Mouse (Mus musculus) liver, embryonic 14.5 days (tissue): ENCODE data around the gene Glg1. TPM values are rescaled to one million over a fixed set of nuclear protein-coding genes. Genes with fewer than 3 reads are reported as not detected.

Source experiments
- ATAC-seq: fragments of 200-750 bp; cut with Nextera tagmentation; 2 replicates; pipeline ENCODE4 v1.8.0; 2017; ENCODE audit warnings: moderate number of reproducible peaks, mild to moderate bottlenecking, moderate library complexity; ENCODE audit not compliant: insufficient read depth
- DNase-seq, 3 experiments: peaks; one replicate each; pipeline ENCODE4 v3.0.0-alpha.2; 2012 to 2013; ENCODE audit warnings: low read depth in 3 of 3, low spot score in 3 of 3
- H3K27ac ChIP-seq: fragments of 300-500 bp; sonication (generic); 2 replicates; pipeline ENCODE4 v1.5.1; 2014; ENCODE audit warnings: moderate library complexity, mild to moderate bottlenecking, control low read depth, inconsistent platforms
- H3K27me3 ChIP-seq: fragments of 300-500 bp; sonication (generic); 2 replicates; pipeline ENCODE4 v1.6.1; 2014; ENCODE audit warnings: mild to moderate bottlenecking, low read length, moderate library complexity; ENCODE audit not compliant: control insufficient read depth, insufficient read depth
- H3K36me3 ChIP-seq: fragments of 300-500 bp; sonication (generic); replicated peaks from 2 replicates; pipeline ENCODE4 v1.6.1; 2014; ENCODE audit warnings: low read depth; ENCODE audit not compliant: control insufficient read depth, insufficient read depth
- H3K4me1 ChIP-seq, 2 experiments: fragments of 200-500 bp in 1 of 2; fragments of 300-500 bp in 1 of 2; sonication (generic) in 1 of 2; replicated peaks; 2 replicates each; pipeline ENCODE4 v1.6.1; 2012 to 2014; ENCODE audit warnings: antibody characterized with exemption in 1 of 2, inconsistent platforms in 1 of 2, low read length in 1 of 2; ENCODE audit not compliant: control insufficient read depth in 2 of 2, insufficient read depth in 2 of 2
- H3K4me2 ChIP-seq: fragments of 300-500 bp; sonication (generic); 2 replicates; pipeline ENCODE4 v1.6.1; 2014; ENCODE audit warnings: low read depth, mild to moderate bottlenecking, control low read depth, moderate library complexity
- H3K4me3 ChIP-seq, 2 experiments: fragments of 200-500 bp in 1 of 2; fragments of 300-500 bp in 1 of 2; sonication (generic) in 1 of 2; 2 replicates each; pipeline ENCODE4 v1.5.1; 2012 to 2014; ENCODE audit warnings: low read depth in 2 of 2, low read length in 2 of 2, mild to moderate bottlenecking in 2 of 2, control low read depth in 1 of 2, inconsistent platforms in 1 of 2, moderate library complexity in 1 of 2; ENCODE audit not compliant: insufficient read depth in 1 of 2
- H3K9ac ChIP-seq: fragments of 300-500 bp; sonication (generic); replicated peaks from 2 replicates; pipeline ENCODE4 v1.6.1; 2014; ENCODE audit warnings: mild to moderate bottlenecking, control low read depth, moderate library complexity
- H3K9me3 ChIP-seq: fragments of 300-500 bp; sonication (generic); 2 replicates; pipeline ENCODE4 v1.6.1; 2016; ENCODE audit warnings: low read length, mixed read lengths; ENCODE audit not compliant: control insufficient read depth
- CTCF ChIP-seq: IDR thresholded peaks from 2 replicates; pipeline ENCODE4 v1.5.1; 2016; ENCODE audit warnings: antibody characterized with exemption, low read depth, control low read depth
- EP300 ChIP-seq: IDR thresholded peaks from 2 replicates; pipeline ENCODE4 v1.6.1; 2016; ENCODE audit warnings: antibody characterized with exemption, low read depth
- WGBS: fragments of 180-500 bp; shearing (Covaris S2); extraction: QIAGEN DNeasy Blood & Tissue Kit; methylation state at CpG from one replicate; pipeline ENCODE4 v1.1.7; 2014; ENCODE audit not compliant: insufficient replicate concordance; 5-methylcytosine and 5-hydroxymethylcytosine counted together
- polyA plus RNA-seq, 2 experiments: library from polyadenylated mRNA; depleted of rRNA in 1 of 2; stranded (reverse) in 1 of 2; unstranded in 1 of 2; fragments of >200 nt; fragmentation: Nextera tagmentation in 1 of 2; extraction: Ambion mirVana in 1 of 2; gene quantifications; 2 replicates each; pipeline versions ENCODE4 v1.2.1 to v1.2.3; 2012 to 2014

The Glg1 gene
- polyA plus RNA-seq, 2 experiments, result 6.4 to 15.3 TPM

GRCm38 (mm10) chr8:111211180-111211579 is 47.8 kb downstream of the Glg1 start:
- H3K9ac ChIP-seq, result no peak overlapping the region
- WGBS, result 85% methylated on average over 2 of the region's 2 CpGs
- TF ChIP-seq CTCF (no peak), EP300 (no peak)
- no peak overlapping the region for H3K4me3 ChIP-seq
- no peaks in the 10 kb centered on the region for H3K27me3 ChIP-seq
- no peaks in the 10 kb centered on the region for H3K36me3 ChIP-seq
- no peak overlapping the region for H3K27ac ChIP-seq
- H3K4me2 ChIP-seq, result no peak overlapping the region
- no peaks in the 10 kb centered on the region for H3K9me3 ChIP-seq
- H3K4me1 ChIP-seq, result peaks cover 4 to 8% of the 10 kb centered on the region in 2 experiments
- ATAC-seq (no peak), DNase-seq (no peak)

GRCm38 (mm10) chr8:111209874-111210273 is 49.1 kb downstream of the Glg1 start:
- Histone ChIP-seq H3K27ac (no peak overlapping the region), H3K9me3 (no peaks in the 10 kb centered on the region), H3K27me3 (no peaks in the 10 kb centered on the region), H3K4me1 (peaks cover 4 to 8% of the 10 kb centered on the region in 2 experiments), H3K4me2 (no peak overlapping the region), H3K4me3 (no peak overlapping the region), H3K36me3 (no peaks in the 10 kb centered on the region), H3K9ac (no peak overlapping the region)
- DNase-seq (no peak), ATAC-seq (no peak)
- TF ChIP-seq CTCF (no peak; the same call in 1 of the 2 replicates), EP300 (no peak)

- WGBS, result 79% methylated on average over 6 of the region's 6 CpGs
- H3K27me3 ChIP-seq, result no peaks in the 10 kb centered on the region
- ATAC-seq, result no peak
- H3K9me3 ChIP-seq, result no peaks in the 10 kb centered on the region
- H3K4me3 ChIP-seq, result no peak overlapping the region
- H3K4me2 ChIP-seq, result no peak overlapping the region
- H3K36me3 ChIP-seq, result no peaks in the 10 kb centered on the region
- DNase-seq, result no peak
- no peak for TF ChIP-seq EP300
- no peak for TF ChIP-seq CTCF
- H3K27ac ChIP-seq, result no peak overlapping the region
- peaks cover 4 to 7% of the 10 kb centered on the region in 2 experiments; a peak in 3 of 4 replicates for H3K4me1 ChIP-seq
- no peak overlapping the region for H3K9ac ChIP-seq
Measured at GRCm38 (mm10) chr8:111206321-111206720, 52.7 kb downstream of the Glg1 start.

- no peak for DNase-seq
- H3K4me2 ChIP-seq, result no peak overlapping the region
- peaks cover 2 to 5% of the 10 kb centered on the region in 2 experiments; a peak in 3 of 4 replicates for H3K4me1 ChIP-seq
- no peak overlapping the region for H3K9ac ChIP-seq
- H3K27me3 ChIP-seq, result no peaks in the 10 kb centered on the region
- H3K4me3 ChIP-seq, result no peak overlapping the region
- no peak overlapping the region for H3K27ac ChIP-seq
- TF ChIP-seq CTCF (no peak), EP300 (no peak)
- no peaks in the 10 kb centered on the region for H3K36me3 ChIP-seq
- 59% methylated on average over 6 of the region's 6 CpGs for WGBS
- ATAC-seq, result no peak
- no peaks in the 10 kb centered on the region for H3K9me3 ChIP-seq
Measured at GRCm38 (mm10) chr8:111205033-111205432, 54.0 kb downstream of the Glg1 start.

GRCm38 (mm10) chr8:111203341-111203740 is 55.7 kb downstream of the Glg1 start:
- ATAC-seq (no peak), DNase-seq (no peak)
- no peak overlapping the region for H3K4me2 ChIP-seq
- H3K9me3 ChIP-seq, result no peaks in the 10 kb centered on the region
- TF ChIP-seq EP300 (no peak), CTCF (no peak)
- peaks cover 0 to 3% of the 10 kb centered on the region in 2 experiments; a peak in 1 of 4 replicates for H3K4me1 ChIP-seq
- H3K4me3 ChIP-seq, result no peak overlapping the region
- 63% methylated on average over 2 of the region's 2 CpGs for WGBS
- no peaks in the 10 kb centered on the region for H3K27me3 ChIP-seq
- H3K9ac ChIP-seq, result no peak overlapping the region
- no peak overlapping the region for H3K27ac ChIP-seq
- no peaks in the 10 kb centered on the region; the same call in 1 of the 2 replicates for H3K36me3 ChIP-seq
